Mouse (Mus musculus) left cerebral cortex, postnatal 4 days (tissue): ENCODE results near the gene Arhgap23. TPM values are rescaled to one million over a fixed set of nuclear protein-coding genes. Genes with fewer than 3 reads are reported as not detected.

ENCODE experiments used
- DNase-seq: peaks from one replicate; pipeline ENCODE4 v3.0.0-alpha.2; 2022
- intact Hi-C: fragments of 180-260 bp; cut with DNase I; formaldehyde crosslinking; loops from one replicate; pipeline ENCODE4 v1.15.1; 2025
- total RNA-seq, 2 experiments: library from RNA; stranded (reverse); gene quantifications; 2 replicates each; pipeline ENCODE4 v1.2.3; 2021

Gene Arhgap23
- total RNA-seq, 2 experiments from 2014 or later, result 107 to 111 TPM

DNA sequence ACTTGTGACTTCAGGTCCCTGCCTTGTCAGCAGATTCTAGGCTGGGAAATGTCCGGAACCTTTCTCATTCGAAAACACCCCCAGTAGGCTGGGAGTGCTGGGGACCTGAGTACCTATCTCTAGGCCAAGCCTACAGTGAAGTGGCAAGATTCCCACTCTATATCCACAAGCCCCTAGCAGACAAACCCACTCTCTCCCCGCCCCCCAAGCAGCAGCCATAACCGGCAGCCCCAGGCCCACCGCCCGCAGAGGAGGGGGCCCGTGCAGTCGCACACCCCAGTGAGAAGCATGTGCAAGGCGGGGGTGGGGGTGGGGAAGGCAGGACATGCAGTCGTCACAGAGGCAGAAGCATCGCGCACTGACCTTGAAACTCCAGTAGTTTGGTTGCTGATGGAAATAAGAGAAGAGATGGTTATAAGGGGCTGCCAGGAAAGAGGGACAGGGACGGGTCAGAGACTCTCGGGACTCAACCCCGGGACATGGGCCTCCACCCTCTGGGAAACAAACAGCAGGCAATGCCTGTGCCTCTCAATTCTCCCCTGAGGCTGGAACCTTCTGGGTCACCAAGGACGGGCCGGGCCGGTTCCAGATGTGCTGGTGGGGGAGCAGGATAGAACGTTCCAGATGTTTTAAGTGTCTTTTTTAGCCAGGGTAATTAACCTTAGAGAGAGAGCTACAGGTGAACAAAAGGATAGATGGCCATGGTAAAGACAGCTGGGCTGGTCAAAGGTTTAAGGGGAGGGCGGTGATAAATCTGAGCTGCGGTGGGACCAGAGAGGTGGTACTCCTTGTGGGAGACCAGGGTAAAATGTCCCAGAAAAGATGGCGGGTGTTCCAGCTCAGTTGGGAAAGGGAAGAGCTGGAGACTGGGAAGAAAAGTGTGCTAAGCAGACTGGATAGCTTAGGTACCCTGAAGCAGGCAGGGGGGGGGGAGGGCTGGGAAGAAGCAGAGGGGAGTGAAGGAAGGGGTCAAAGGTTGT is 127.1 kb downstream of the Arhgap23 start:
- DNase-seq, result no peak
- intact Hi-C loops, result no loop called here

GRCm38 (mm10) chr11:97543181-97543733 is 127.9 kb downstream of the Arhgap23 start:
- intact Hi-C loops, result no loop called here
- DNase-seq, result peak; percentile 97

- intact Hi-C loops, result no loop called here
- no peak for DNase-seq
Measured at GRCm38 (mm10) chr11:97543883-97544282, 128.6 kb downstream of the Arhgap23 start.

DNA sequence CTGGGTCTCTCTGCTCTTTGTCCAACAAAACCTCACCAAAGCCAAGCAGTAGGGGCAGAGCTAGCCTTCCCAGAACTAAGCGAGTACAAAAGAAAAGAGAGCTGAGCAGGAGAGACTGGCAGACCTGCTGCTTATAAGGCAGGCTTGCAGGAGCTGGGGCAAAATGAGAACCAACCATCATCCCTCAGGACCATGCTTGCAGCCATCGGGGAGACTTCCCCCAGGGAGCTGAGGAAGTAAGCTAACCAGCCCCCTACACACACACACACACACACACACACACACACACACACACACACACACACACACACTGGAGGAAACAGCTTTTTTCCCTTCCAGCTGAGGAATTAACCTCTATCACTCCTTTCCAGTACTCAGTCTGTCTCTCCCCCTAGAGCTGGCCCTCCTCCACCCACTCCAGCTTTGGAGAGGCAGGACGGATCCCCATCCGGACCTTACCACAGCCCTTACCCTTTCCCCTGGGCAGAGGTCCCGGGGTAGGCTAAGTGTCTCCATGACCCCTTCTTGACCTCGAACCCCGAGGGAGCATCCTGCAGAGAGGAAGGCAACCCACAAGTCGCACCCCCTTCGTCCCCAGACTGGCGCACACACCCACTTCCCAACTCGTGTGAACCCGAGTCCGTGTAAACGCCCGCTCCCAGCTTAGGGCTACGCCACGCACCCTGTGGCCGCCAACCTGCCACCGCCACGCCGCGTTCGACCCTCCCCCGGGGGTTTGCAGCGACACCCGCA is 130.7 kb downstream of the Arhgap23 start:
- intact Hi-C loops, result no loop called here

DNA sequence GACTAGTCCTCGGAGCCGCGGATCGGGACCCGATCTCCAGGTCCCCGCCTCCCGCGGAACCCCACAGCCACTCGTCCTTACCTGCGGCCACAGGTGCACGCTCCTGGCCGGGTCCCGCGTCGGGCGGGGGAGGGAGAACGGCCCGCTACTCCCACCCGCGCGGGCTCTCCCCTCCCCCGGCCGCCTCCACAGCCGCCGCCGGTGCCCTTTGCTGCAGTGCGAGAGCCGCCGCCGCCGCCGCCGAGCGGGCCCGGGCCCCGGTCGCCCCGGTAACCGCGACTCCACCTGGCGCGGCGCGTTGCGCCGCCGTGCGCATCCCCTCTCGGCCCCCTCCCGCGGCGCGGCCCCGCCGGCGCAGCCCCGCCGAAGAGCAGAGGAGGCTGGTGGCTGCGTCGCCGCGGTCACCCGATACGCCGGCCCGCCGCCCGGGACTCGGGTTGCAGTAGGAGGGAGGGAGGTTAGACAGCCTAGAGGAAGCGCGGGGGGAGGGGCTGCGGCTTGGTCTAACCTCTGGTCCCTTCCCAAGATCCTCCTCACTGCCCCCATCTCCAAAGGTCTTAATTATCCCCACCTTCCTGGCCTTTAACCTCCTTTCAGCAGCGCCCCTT is 131.6 kb downstream of the Arhgap23 start:
- no peak for DNase-seq
- intact Hi-C loops, result no loop called here

More for the DNA sequence above, 130.7 kb downstream of the Arhgap23 start:
- no peak for DNase-seq

- DNase-seq, result no peak
- intact Hi-C loops, result no loop called here
Measured at GRCm38 (mm10) chr11:97547957-97548706, 132.8 kb downstream of the Arhgap23 start.

DNA sequence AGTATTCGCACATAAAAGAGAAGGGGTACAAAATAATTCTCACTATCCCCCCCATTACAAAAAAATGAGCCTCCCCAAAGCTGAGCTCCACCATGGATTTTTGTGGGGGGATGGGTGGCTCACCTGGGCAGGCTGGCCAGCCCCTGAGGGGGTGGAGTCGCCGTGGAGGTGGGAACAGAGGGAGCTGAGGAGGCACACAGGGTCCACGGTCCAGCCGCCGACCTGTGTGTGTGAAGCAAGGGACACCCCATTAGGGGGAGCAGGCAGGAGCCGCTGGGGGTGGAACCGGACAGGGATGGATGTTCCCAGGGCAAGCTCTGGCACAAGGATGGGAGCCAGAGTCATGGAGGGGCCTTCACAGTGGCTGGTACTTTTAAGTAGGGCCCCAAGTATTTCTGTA is 133.4 kb downstream of the Arhgap23 start:
- DNase-seq, result no peak
- intact Hi-C loops, result no loop called here

Other genes starting within 250 kb of the Arhgap23 start
- 100 to 1,000 TPM; 151 to 157 TPM for gene Kpnb1, start 227.7 kb upstream of the Arhgap23 start, total RNA-seq
- gene Npepps, start 134.9 kb upstream of the Arhgap23 start, total RNA-seq, result 100 to 1,000 TPM; 178 to 180 TPM
- 10 to 100 TPM; 22.8 to 23.1 TPM for gene Mrpl45, start 99.8 kb upstream of the Arhgap23 start, total RNA-seq
- under 1 TPM; 0.10 to 0.24 TPM for gene Gpr179, start 63.5 kb upstream of the Arhgap23 start, total RNA-seq
- 10 to 100 TPM; 70.6 to 71.8 TPM for gene Socs7, start 53.0 kb upstream of the Arhgap23 start, total RNA-seq
- gene 4933428G20Rik, start 84.8 kb downstream of the Arhgap23 start, total RNA-seq, result under 1 TPM in 1 of 2 experiments, not detected in 1; 0.26 TPM
- gene Srcin1, start 160.7 kb downstream of the Arhgap23 start, total RNA-seq, result 100 to 1,000 TPM; 163 to 177 TPM
- 1 to 10 TPM; 5.6 to 6.3 TPM for gene Epop, start 214.2 kb downstream of the Arhgap23 start, total RNA-seq
- gene Mllt6, start 247.9 kb downstream of the Arhgap23 start, total RNA-seq, result 10 to 100 TPM; 60.2 to 67.1 TPM